Mouse (Mus musculus) heart, adult 8-10 months (tissue): ENCODE measurements around the gene Mettl9. TPM values are rescaled to one million over a fixed set of nuclear protein-coding genes. Genes with fewer than 3 reads are reported as not detected.
"Not testable (repeated sequence)": the region's sequence is repeated elsewhere in the genome, so short reads cannot be mapped to it uniquely, and the experiment has no call there.

Experiments
- DNase-seq: peaks from one replicate; pipeline ENCODE4 v3.0.0; 2022; ENCODE audit warnings: low spot score
- total RNA-seq, 4 experiments: library from RNA; stranded (reverse); gene quantifications; 2 replicates each; pipeline ENCODE4 v1.2.4; 2022

Gene Mettl9
- 100 to 1,000 TPM in 1 of 4 experiments, 10 to 100 TPM in 3; 83.1 to 103 (median 96.0) TPM for total RNA-seq

GRCm38 (mm10) chr7:121033856-121034652 lies at the start of gene Mettl9:
Gene Mettl9, plus strand, starts transcription at chr7:121034445.
- DNase-seq: peak; percentile 91

GRCm38 (mm10) chr7:120991191-120991590 lies 43.1 kb upstream of the Mettl9 start:
- no peak for DNase-seq

DNA sequence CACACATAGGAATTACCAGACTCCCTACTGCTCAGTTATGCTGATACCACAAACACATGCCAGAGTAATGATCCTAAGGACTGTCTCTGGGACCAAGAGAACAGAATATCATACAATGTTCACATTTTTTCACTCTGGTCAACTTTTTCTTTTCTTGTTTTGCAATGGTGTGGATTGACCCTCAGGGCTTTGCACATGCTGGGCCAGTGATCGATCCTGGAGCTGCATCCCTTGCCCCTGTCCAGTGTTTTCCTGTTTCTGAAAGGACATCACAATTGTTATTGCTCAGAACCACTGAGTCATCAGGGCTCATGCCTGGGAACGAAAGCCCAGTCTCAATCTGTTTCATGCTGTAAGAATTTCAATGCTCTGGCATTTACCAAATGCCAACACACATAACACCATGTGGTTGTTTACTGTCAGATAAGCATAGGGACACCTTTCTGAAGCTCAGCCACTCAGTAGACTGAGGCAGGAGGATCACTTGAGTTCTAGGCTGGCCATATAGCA lies 35.2 kb upstream of the Mettl9 start:
- no peak for DNase-seq

DNA sequence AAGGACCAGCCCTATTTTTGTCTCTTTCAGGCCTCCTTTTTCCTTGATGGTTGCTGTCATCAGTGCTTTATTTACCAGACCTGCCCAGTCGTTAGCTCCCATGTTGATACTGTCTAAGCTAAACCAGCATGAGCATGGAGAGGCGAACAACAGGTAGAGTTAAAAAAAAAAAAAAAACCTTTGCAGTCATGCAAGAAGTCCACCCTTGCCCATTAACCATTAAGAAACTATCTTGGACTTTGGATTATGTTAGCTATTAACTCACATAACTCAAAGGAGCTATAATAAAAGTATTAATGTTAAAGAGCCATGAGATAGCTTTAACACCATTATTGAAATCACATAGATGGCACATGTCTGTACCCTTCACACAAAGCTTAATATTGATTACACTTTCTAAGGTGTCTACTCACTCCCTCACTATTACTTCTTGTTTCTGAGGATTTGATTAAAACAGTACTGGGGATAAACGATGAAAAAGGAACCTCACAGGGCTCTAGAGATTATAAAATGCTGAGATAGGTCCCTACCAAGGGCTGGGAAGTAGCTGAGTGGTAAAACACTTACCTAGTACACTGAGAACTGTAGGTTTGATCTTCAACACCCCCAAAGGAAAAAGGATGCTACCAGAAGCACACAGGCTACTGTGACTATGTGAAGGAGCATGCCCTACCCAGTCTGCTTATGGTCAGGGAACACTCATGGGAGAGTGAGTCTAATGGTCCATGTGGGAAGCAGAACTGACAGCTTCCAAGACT lies 34.0 kb upstream of the Mettl9 start:
- DNase-seq: no peak

DNA sequence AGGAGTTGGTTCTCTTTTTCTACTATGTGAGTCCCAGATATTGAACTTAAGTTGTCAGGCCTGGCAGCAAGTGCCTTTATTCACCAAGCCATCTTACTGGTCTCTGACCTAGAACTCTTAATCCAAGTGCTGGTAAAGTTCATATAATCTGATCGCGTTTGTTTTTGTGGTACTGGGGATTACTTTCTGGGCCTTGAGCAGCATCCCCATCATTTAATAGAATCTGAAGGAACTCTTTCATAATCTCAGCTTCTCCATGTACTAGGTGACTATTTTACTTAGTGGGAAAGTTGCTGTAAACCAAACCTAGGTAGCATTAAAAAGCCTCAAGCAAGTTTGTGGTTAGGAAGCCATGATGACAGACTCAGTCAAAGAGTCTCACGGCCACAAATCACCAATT lies 32.4 kb upstream of the Mettl9 start:
- DNase-seq: no peak

DNA sequence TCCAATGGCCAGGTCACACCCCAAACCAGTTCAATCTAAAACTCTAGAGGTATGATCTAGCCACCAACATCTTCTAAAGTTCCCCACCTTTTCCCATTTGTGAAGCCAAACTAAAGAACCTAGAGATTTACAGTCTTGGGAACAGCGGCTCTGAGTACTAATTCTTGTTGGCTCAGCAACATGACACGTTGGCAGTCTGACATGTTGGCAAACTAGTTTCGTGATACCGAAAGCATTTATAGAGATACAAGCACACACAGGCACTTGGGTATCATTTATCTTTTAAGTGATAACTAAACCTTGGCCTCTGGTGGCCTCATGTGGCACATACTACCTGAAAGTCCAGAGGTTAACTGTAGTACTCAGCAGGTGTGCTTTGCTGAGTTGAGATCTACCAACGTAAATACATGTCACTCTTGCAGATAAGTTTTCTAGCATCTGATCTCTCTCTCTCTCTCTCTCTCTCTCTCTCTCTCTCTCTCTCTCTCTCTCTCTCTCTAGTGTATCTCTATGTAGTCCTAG lies 31.8 kb upstream of the Mettl9 start:
- DNase-seq: no peak

DNA sequence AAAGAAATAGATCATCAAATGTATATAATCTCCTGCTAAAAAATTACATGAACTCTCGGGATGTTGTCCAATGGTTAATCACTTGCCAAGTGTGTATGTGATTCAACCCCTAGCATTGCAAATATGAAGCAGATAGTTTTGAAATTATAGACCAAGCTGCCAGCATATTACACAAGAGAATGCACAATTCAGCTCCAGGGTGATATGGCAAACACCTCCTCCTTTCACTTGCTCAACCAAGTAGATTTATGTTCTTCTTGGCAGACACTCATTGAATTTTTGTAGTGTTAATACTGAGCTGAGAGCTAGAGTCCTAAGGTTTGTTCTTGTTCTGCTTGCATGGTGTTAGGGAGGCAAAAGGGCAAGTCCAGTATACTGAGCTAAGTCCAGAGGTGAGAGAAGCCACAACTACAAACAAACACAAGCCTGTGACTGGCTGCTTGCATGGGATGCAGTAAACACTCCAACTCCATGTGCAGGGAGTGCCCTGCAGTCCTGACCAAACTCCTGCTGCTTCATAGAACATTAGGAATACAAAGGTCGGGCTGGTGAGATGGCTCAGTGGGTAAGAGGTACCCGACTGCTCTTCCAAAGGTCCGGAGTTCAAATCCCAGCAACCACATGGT lies 30.3 kb upstream of the Mettl9 start:
- DNase-seq: no peak

- no peak for DNase-seq
Observed at GRCm38 (mm10) chr7:121011794-121012689, 22.2 kb upstream of the Mettl9 start.

DNA sequence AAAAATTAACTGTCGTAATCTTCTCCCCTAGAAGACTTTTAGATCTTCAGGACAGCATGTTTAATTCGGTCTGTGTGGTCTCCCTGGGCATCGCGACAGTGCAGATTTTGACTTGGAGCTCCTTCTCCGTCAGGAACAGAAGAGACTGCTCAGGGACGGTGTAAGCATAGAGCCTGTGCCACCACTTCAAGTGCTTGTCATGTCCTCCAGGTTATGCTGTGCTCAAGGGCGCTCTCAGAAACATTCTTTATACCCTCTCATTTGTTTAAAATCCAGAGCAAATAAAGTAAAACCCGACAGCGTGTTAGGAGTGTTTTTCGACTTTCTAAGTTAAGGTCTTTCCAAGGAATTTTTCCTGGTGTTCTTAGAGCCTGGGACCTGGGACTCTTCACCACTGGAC lies 19.8 kb upstream of the Mettl9 start:
- DNase-seq: no peak

- DNase-seq: no peak
Observed at GRCm38 (mm10) chr7:121018778-121019177, 15.5 kb upstream of the Mettl9 start.

- no peak for DNase-seq
Observed at GRCm38 (mm10) chr7:121020277-121020676, 14.0 kb upstream of the Mettl9 start.

DNA sequence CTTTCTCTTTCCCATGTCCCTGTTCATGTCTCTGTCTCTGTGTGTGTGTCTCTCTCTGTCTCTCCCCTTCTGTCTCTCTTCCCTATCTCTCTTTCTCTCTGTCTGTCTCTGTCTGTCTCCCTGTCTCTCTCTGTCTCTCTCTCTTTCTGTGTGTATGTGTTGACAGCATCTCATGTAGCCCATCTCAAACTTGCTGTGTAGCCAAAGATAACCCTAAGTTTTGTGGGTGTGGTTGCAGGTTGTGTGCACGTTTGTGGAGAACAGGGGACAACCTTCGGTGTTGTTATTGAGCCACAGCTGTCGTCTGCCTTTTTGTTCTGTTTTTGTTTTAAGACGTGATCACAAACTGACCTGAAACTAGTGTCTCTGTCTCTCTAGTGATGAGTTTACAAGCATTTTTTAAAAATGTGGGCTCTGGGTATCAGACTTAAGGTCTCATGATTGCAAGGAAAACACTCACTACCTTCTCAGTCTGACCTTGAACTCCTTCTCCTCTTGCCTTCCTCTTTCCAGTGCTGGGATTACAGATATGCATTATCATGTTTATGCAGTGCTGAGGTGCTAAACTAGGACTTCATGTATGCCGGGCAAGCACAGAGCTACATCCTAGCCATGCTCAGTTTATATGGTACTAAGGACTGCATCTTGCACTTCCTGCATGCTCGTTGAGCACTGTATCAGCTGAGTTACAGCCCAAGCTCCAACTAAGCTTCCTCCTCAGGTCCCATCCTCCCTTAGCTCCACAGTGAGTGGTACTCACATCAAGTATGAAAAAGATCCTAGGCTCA lies 8.8 kb upstream of the Mettl9 start:
- DNase-seq: no peak

- DNase-seq: no peak
Observed at GRCm38 (mm10) chr7:121026300-121026699, 7.9 kb upstream of the Mettl9 start.

DNA sequence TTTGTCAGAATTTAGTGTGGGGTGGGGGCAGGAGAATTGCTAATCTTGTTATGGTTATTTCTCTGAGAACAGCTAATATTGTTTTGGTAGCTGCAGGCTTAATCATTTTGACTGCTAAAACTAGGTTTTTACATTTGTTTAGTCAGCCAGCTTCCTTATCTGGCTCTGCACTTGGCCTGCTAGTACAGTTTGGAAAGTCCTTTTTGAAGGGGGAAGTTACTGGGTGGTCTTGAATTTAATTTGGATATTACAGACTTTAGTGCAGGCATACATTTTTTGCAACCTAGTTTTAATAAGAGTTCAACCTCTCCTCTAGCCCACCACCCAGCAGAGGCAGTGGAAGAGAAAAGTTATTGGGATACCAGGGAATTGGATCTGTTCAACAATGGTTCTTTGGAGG lies 4.3 kb upstream of the Mettl9 start:
- not testable (repeated sequence) for DNase-seq

- no peak for DNase-seq
Observed at GRCm38 (mm10) chr7:121034701-121035141, 476 bp downstream of the Mettl9 start.

DNA sequence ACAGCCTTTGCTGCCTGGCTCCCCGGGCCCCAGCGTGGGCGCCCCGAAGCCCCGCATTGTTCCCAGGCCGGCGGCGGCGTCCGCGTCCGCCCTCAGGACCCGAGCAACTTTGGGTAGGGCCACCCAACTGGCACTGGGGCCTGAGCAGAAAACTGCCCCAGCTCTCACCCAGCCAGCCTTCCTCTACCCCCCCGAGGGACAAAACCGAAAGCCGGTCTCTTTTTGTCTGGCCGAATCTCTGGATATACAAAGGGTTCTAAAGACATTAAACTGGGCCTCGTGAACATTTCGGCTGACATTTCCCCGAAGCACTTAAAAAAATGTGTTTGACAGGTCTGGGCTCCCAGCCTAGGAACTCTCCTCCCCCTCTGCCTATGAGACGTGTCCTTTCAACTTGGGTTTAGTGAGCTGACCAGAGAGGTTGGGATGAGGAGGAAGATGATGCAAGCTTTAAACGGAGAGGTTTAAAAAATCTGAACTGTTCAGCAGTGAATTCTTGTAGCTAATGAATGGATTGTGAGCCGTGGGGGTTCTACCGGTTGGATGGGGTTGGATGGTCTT lies 996 bp downstream of the Mettl9 start:
- DNase-seq: peak; percentile 36

DNA sequence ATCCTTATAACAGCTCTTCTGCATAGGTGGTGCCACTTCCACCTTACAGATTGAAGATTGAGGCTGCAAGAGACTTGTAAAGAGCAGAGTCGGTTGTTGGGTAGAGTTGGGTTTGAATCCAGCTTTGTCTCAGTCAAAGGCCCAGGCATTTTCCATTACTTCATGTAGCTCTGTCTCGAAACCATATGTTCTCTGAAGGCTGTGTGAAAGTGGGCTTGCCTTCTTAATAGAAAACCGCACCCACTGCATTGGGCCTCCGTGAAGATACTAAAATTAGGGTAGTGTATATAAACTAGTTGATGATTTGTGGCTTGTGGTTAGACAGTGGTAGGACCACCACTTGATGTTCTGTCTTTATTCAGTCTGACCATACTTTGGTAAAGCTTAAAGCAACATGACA lies 6.3 kb downstream of the Mettl9 start:
- DNase-seq: no peak

GRCm38 (mm10) chr7:121041989-121042388 lies 7.7 kb downstream of the Mettl9 start:
- DNase-seq: no peak

DNA sequence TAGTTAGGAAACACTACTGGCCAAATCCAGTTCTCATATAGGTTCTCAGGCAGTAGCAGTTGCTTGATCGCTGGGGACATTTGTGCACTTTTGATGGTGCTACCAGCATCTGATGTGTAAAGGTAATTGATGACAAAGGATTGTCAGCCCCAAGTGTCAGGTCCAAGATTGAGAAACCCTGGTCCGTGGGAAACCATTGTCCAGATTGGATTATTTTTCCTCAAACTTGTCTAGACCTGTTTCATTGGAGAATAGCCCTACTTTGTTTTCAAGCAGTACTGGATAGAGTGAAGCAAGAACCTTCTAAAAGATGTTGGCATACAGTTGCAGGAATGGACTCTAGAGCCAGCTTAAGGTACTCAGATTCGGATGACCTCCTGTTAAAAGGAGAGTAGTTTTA lies 8.8 kb downstream of the Mettl9 start:
- DNase-seq: no peak

DNA sequence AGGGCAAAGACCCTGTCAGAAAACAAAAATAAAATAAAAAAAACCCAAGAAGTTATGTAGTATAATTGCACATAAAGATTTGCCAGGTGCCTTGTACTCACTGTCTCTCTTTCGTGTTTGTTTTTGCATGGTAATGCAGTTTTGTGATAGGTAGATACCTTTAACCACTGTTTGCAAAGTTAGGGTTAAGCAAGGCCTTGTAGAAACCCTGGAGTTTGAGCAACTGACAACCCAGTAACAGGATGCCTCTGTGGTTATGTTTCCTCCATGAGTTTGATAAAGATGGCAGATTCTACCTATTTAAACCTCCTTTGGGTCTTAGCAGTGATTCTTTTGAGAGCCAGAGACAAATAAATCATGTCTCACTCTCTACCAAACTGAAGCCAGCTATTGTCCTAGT lies 9.3 kb downstream of the Mettl9 start:
- DNase-seq: no peak
